Mouse (Mus musculus) MEL (cell line): ENCODE results near the gene Pid1.

Experiments
- CHD1 ChIP-seq: IDR thresholded peaks from 2 replicates; pipeline ENCODE4 v1.6.1; 2012; ENCODE audit warnings: low read depth, mild to moderate bottlenecking, inconsistent platforms, low read length, improper control_type of control experiment
- E2F4 ChIP-seq: IDR thresholded peaks from 2 replicates; pipeline ENCODE4 v1.6.1; 2011; ENCODE audit warnings: low read depth, low read length, improper control_type of control experiment, borderline replicate concordance
- MXI1 ChIP-seq: IDR thresholded peaks from 2 replicates; pipeline ENCODE4 v1.6.1; 2011; ENCODE audit warnings: mild to moderate bottlenecking, low read depth, low read length, improper control_type of control experiment

- TF ChIP-seq CHD1 (no peak), E2F4 (no peak), MXI1 (no peak)
Measured at GRCm38 (mm10) chr1:84102052-84102451, 261.9 kb downstream of the Pid1 start.
